Mouse (Mus musculus): ENCODE measurements around the gene Cnnm2.

- TF ChIP-seq CTCF (IDR thresholded peaks at IDR 0.05; ENCODE audit: low read depth, low read length) (no peak), POLR2AphosphoS5 (IDR thresholded peaks at IDR 0.05; ENCODE audit: insufficient replicate concordance, low read depth, low read length) (no peak), GATA1 (IDR thresholded peaks at IDR 0.05; ENCODE audit: borderline replicate concordance, low read length) (no peak)
These were observed 43.2 kb upstream of the Cnnm2 start for GRCm38 (mm10) chr19:46718150-46718549.
